In the genomic region with DNA sequence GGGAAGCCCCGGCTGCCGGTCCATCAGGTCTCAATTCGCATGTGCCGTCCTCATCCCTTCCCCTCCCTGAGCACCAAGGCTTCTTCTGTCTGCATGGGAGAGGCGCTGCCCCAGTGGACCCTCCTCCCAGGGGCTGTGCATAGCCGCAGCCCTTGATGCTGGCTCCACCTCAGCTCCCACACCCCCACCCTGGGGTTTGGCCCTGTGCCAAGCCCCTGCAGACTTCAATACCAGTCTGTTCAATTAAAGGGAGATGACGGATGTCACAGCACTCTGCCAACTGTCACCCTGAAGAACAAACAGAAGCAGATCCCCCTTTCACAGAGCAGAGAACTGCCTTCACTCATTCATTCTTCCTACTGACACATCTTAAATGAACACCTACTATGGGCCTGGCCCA, we compare ENCODE assay signal across 8 mouse cellular contexts. TPM values are rescaled to one million over a fixed set of nuclear protein-coding genes. Genes with fewer than 3 reads are reported as not detected.
DNase-seq lines count a peak whose midpoint lies in the region.
"Had no signal": no experiment of that assay in that cellular context is flagged by ENCODE, and none has a peak within 500 bp of the region (broad histone marks: within the 10 kb centered on the region; RNA-seq: fewer than 3 reads in every experiment).

No protein-coding gene starts in this region.

- H3K27ac ChIP-seq in hindbrain, embryonic 10.5 days, result peak overlapping the region; percentile 60; the same call in 1 of the 2 replicates

- no peak overlapping the region for H3K4me3 ChIP-seq in hindbrain, embryonic 10.5 days

- peak; percentile 67 for DNase-seq in right cerebral cortex, postnatal 4 days
- no peak for DNase-seq in right cerebral cortex, postnatal 36 days (ENCODE audit: low spot score in 2 of 2)
- no peak for DNase-seq in hindbrain, embryonic 10.5 days (ENCODE audit: low spot score)
- DNase-seq in layer of hippocampus, postnatal 36 days, result peak; percentile 56 to 61
- DNase-seq in gastrocnemius, adult 8-10 months (ENCODE audit: low spot score in 2 of 2), result no peak
- DNase-seq in embryo, embryonic 10 days (ENCODE audit: low spot score), result no peak
- no peak for DNase-seq in gastrocnemius, postnatal 14 days
- DNase-seq: kidney, adult 8-10 months had no signal

- no peaks in the 10 kb centered on the region for H3K9me3 ChIP-seq in hindbrain, embryonic 10.5 days

- H3K4me1 ChIP-seq in hindbrain, embryonic 10.5 days (replicated peaks), result peaks cover 87% of the 10 kb centered on the region

- no peaks in the 10 kb centered on the region for H3K27me3 ChIP-seq in hindbrain, embryonic 10.5 days (ENCODE audit: insufficient read depth, poor library complexity, severe bottlenecking)

- peaks cover 12% of the 10 kb centered on the region for H3K36me3 ChIP-seq in hindbrain, embryonic 10.5 days

- intact Hi-C loops in gastrocnemius, postnatal 14 days (cut with DNase I; ENCODE audit: low total_unique reads), result no loop called here

- 55% methylated on average over 7 of the region's 7 CpGs for WGBS in hindbrain, embryonic 10.5 days

RNA-seq across cellular contexts. Expression of a gene that starts 19.1 kb away (rescaled TPM):
- 13.4 and 21.5 TPM in 2 replicates for polyA plus RNA-seq in hindbrain, embryonic 10.5 days (2016; fragmentation: Nextera tagmentation; extraction: Ambion mirVana)
- 10 to 100 TPM; 24.5 to 26.2 TPM for total RNA-seq in layer of hippocampus, postnatal 36 days (2021)
- total RNA-seq in gastrocnemius, adult 8-10 months (2022), result under 1 TPM in 3 of 4 experiments, not detected in 1; 0.24 to 0.75 (median 0.56) TPM
- 1 to 10 TPM; 1.2 to 4.2 TPM for total RNA-seq in gastrocnemius, postnatal 14 days (2021)

Comparison
In these comparisons a context has a peak if more than half of its experiments do, and no peak if none do; other contexts are left out.
1. DNase-seq: peak in right cerebral cortex, postnatal 4 days (single experiment) and layer of hippocampus, postnatal 36 days (2 of 2); none in right cerebral cortex, postnatal 36 days (0 of 2), hindbrain, embryonic 10.5 days (single experiment), gastrocnemius, adult 8-10 months (0 of 2), embryo, embryonic 10 days (single experiment) and gastrocnemius, postnatal 14 days (single experiment).
2. RNA of a gene that starts 19.1 kb away (total RNA-seq): 24.5 to 26.2 TPM in layer of hippocampus, postnatal 36 days; 1.2 to 4.2 TPM in gastrocnemius, postnatal 14 days and 0.24 to 0.75 TPM in gastrocnemius, adult 8-10 months; every median in the first group is over 4 times any median in the second.